Mouse (Mus musculus): Measurements from ENCODE around the gene Mvd.

GRCm38 (mm10) chr8:122390758-122391157 is 52.5 kb downstream of the Mvd start:
- no peak for TF ChIP-seq CTCF (conservative IDR thresholded peaks at IDR 0.05; ENCODE audit: insufficient read depth, insufficient read length, low read depth, low read length)
- no peak for TF ChIP-seq POLR2A (IDR thresholded peaks at IDR 0.05; ENCODE audit: low read depth, low read length)
